Mouse (Mus musculus) heart, adult 2 months (tissue): ENCODE results near the gene Rxfp4.

ENCODE experiments used
- CTCF ChIP-seq: fragments of 200-600 bp; IDR thresholded peaks from 2 replicates; pipeline ENCODE4 v1.8.1; 2022; ENCODE audit warnings: antibody characterized with exemption, mild to moderate bottlenecking, moderate library complexity
- EP300 ChIP-seq: fragments of 200-500 bp; IDR thresholded peaks from 2 replicates; pipeline ENCODE4 v1.6.1; 2011; ENCODE audit warnings: low read depth, low read length, control low read depth; ENCODE audit not compliant: insufficient read depth
- POLR2A ChIP-seq: fragments of 200-500 bp; IDR thresholded peaks from 2 replicates; pipeline ENCODE4 v1.6.1; 2011; ENCODE audit warnings: mild to moderate bottlenecking, low read depth, low read length, control low read depth; ENCODE audit not compliant: insufficient read depth

DNA sequence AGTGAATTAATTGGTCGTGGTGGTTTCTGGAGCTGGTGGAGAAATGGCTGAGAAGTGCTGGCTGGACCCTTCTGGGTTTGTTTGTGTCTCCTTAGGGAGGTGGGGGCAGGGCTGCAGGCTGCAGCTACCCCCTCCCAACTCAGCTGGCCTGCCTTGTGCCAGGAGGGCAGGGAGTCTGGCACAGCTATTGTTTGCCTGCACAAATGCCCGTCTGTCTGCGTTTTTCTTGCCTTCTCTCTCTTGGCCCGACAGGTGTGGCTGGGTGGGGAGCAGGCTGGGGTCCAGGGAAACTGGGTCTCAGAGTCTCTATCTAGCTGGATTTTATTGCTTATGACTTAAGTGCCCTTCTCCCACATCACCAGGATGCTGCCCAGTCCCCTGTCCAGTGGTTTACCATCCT is 28.6 kb downstream of the Rxfp4 start:
- TF ChIP-seq POLR2A, result no peak
- TF ChIP-seq CTCF, result no peak
- TF ChIP-seq EP300, result no peak
